Mouse (Mus musculus) lung, embryonic 15.5 days (tissue): ENCODE results near the gene Arnt2. TPM values are rescaled to one million over a fixed set of nuclear protein-coding genes. Genes with fewer than 3 reads are reported as not detected.

Source experiments
- ATAC-seq: fragments of 200-750 bp; cut with Nextera tagmentation; 2 replicates; pipeline ENCODE4 v1.8.0; 2017; ENCODE audit warnings: moderate number of reproducible peaks, borderline replicate concordance; ENCODE audit not compliant: low FRiP score, low TSS enrichment; ENCODE audit errors: extremely low read depth
- H3K27ac ChIP-seq: fragments of 300-500 bp; sonication (generic); 2 replicates; pipeline ENCODE4 v1.5.1; 2015; ENCODE audit warnings: moderate library complexity, mild to moderate bottlenecking, inconsistent platforms
- H3K27me3 ChIP-seq: fragments of 300-500 bp; sonication (generic); 2 replicates; pipeline ENCODE4 v1.6.1; 2015; ENCODE audit warnings: inconsistent platforms
- H3K36me3 ChIP-seq: fragments of 300-500 bp; sonication (generic); 2 replicates; pipeline ENCODE4 v1.6.1; 2015; ENCODE audit warnings: inconsistent platforms
- H3K4me1 ChIP-seq: fragments of 300-500 bp; sonication (generic); 2 replicates; pipeline ENCODE4 v1.6.1; 2015; ENCODE audit warnings: inconsistent platforms
- H3K4me2 ChIP-seq: fragments of 300-500 bp; sonication (generic); 2 replicates; pipeline ENCODE4 v1.6.1; 2015; ENCODE audit warnings: inconsistent platforms, mild to moderate bottlenecking, moderate library complexity
- H3K4me3 ChIP-seq: fragments of 300-500 bp; sonication (generic); 2 replicates; pipeline ENCODE4 v1.5.1; 2015; ENCODE audit warnings: mild to moderate bottlenecking, inconsistent platforms
- H3K9ac ChIP-seq: fragments of 300-500 bp; sonication (generic); 2 replicates; pipeline ENCODE4 v1.6.1; 2015; ENCODE audit warnings: inconsistent platforms
- H3K9me3 ChIP-seq: fragments of 300-500 bp; sonication (generic); 2 replicates; pipeline ENCODE4 v1.6.1; 2016; ENCODE audit warnings: inconsistent platforms
- WGBS: fragments of 180-500 bp; shearing (Covaris S2); methylation state at CpG from one replicate; pipeline ENCODE4 v1.1.7; 2015; 5-methylcytosine and 5-hydroxymethylcytosine counted together
- polyA plus RNA-seq: library from polyadenylated mRNA; unstranded; fragments of >200 nt; fragmentation: Nextera tagmentation; extraction: Ambion mirVana; gene quantifications from 2 replicates; pipeline ENCODE4 v1.2.1, GENCODE M21; 2015

Gene Arnt2
- polyA plus RNA-seq, 1 experiment from 2014 or later: 8.7 TPM

- H3K4me2 ChIP-seq: no peak overlapping the region
- H3K36me3 ChIP-seq: no peaks in the 10 kb centered on the region
- no peaks in the 10 kb centered on the region for H3K9me3 ChIP-seq
- H3K4me1 ChIP-seq: no peaks in the 10 kb centered on the region
- no peak overlapping the region for H3K27ac ChIP-seq
- H3K9ac ChIP-seq: no peak overlapping the region
- 46% methylated on average over 3 of the region's 3 CpGs for WGBS
- no peaks in the 10 kb centered on the region for H3K27me3 ChIP-seq
- ATAC-seq: no peak
- H3K4me3 ChIP-seq: no peak overlapping the region
Observed at GRCm38 (mm10) chr7:84387826-84388225, 22.1 kb downstream of the Arnt2 start.

GRCm38 (mm10) chr7:84386472-84386871, 23.5 kb downstream of the Arnt2 start:
- ATAC-seq: no peak
- Histone ChIP-seq H3K9me3 (no peaks in the 10 kb centered on the region), H3K27me3 (no peaks in the 10 kb centered on the region), H3K4me1 (no peaks in the 10 kb centered on the region), H3K4me2 (no peak overlapping the region), H3K27ac (no peak overlapping the region), H3K36me3 (no peaks in the 10 kb centered on the region), H3K4me3 (no peak overlapping the region), H3K9ac (no peak overlapping the region)
- 34% methylated on average over 1 of the region's 1 CpGs for WGBS

- Histone ChIP-seq H3K27ac (no peak overlapping the region), H3K4me1 (no peaks in the 10 kb centered on the region), H3K36me3 (no peaks in the 10 kb centered on the region), H3K27me3 (no peaks in the 10 kb centered on the region), H3K4me3 (no peak overlapping the region), H3K9me3 (no peaks in the 10 kb centered on the region), H3K9ac (no peak overlapping the region), H3K4me2 (no peak overlapping the region)
- no peak for ATAC-seq
- 90% methylated on average over 4 of the region's 4 CpGs for WGBS
Observed at GRCm38 (mm10) chr7:84384778-84385177, 25.2 kb downstream of the Arnt2 start.

GRCm38 (mm10) chr7:84384086-84384485, 25.9 kb downstream of the Arnt2 start:
- H3K36me3 ChIP-seq: no peaks in the 10 kb centered on the region
- H3K9ac ChIP-seq: no peak overlapping the region
- no peak overlapping the region for H3K4me2 ChIP-seq
- 86% methylated on average over 7 of the region's 7 CpGs for WGBS
- H3K27me3 ChIP-seq: no peaks in the 10 kb centered on the region
- H3K27ac ChIP-seq: no peak overlapping the region
- H3K9me3 ChIP-seq: no peaks in the 10 kb centered on the region
- no peaks in the 10 kb centered on the region for H3K4me1 ChIP-seq
- no peak overlapping the region for H3K4me3 ChIP-seq
- ATAC-seq: no peak

DNA sequence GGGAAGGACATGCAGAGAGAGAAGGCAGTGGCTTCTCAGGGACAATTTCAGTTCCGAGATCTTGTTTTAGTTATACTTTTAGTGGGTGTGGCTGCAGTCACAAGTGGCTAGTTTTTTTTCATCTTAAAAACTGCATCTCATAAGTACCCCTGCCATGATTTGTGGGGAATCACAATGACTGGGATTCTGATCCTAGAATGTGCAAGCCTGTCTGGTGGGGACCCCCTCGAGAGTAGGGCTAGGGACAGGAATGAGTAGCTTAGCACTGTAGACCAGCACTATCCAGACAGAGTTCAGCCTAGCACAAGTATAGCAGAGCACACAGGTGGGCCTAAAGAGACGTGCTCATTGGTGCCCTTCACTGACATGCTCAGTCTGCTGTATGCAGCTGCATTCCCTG, 27.6 kb downstream of the Arnt2 start:
- H3K27me3 ChIP-seq: no peaks in the 10 kb centered on the region
- no peaks in the 10 kb centered on the region for H3K4me1 ChIP-seq
- no peaks in the 10 kb centered on the region for H3K9me3 ChIP-seq
- H3K4me2 ChIP-seq: no peak overlapping the region
- H3K9ac ChIP-seq: no peak overlapping the region
- no peak overlapping the region for H3K27ac ChIP-seq
- no peak overlapping the region for H3K4me3 ChIP-seq
- WGBS: 76% methylated on average over 3 of the region's 3 CpGs
- no peak for ATAC-seq
- no peaks in the 10 kb centered on the region for H3K36me3 ChIP-seq

DNA sequence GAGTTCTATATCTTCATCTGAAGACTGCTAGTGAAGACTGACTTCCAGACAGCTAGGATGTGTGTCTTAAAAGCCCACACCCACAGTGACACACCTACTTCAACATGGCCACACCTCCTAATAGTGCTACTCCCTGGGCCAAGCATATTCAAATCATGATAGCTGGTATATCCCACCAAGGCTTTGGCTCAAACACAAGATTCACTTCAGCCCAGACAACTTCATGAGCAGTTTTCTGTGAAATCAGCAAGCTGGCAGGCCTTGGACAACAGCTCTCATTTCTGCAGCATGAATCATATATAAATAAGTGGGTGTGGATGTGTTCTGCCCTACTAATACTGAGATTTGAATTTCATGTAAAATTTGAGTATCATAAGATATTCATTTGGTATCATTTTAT, 29.2 kb downstream of the Arnt2 start:
- H3K4me2 ChIP-seq: no peak overlapping the region
- H3K27me3 ChIP-seq: no peaks in the 10 kb centered on the region
- H3K9ac ChIP-seq: no peak overlapping the region
- H3K4me3 ChIP-seq: no peak overlapping the region
- no peaks in the 10 kb centered on the region for H3K9me3 ChIP-seq
- H3K27ac ChIP-seq: no peak overlapping the region
- no peaks in the 10 kb centered on the region for H3K4me1 ChIP-seq
- H3K36me3 ChIP-seq: no peaks in the 10 kb centered on the region
- ATAC-seq: no peak

- no peak for ATAC-seq
Observed at GRCm38 (mm10) chr7:84377330-84377729, 32.6 kb downstream of the Arnt2 start.

DNA sequence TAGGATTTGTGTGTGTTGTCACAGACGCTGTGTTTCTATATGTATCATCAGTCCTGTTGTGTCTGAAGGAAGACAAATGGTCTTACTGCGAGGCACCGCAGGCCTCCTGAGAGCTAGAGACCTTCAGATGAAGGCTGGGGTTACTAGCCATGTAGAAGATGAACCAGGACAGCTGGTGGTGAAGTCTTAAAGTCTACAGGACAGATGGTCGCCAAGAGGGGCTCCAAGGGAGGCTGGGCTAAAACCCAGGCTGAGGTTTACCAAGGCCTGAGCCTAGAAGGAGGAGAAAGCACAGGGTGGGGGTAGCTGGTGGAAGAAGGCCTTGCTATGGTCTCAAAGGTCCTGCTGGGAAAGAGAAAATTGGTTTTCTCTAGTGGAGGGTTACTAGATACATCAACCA, 36.3 kb downstream of the Arnt2 start:
- H3K4me3 ChIP-seq: no peak overlapping the region
- H3K9me3 ChIP-seq: no peaks in the 10 kb centered on the region
- no peak for ATAC-seq
- 75% methylated on average over 4 of the region's 4 CpGs for WGBS
- no peak overlapping the region for H3K9ac ChIP-seq
- no peak overlapping the region for H3K4me2 ChIP-seq
- no peak overlapping the region for H3K27ac ChIP-seq
- H3K36me3 ChIP-seq: no peaks in the 10 kb centered on the region
- no peaks in the 10 kb centered on the region for H3K4me1 ChIP-seq
- no peaks in the 10 kb centered on the region for H3K27me3 ChIP-seq

More at GRCm38 (mm10) chr7:84377330-84377729, 32.6 kb downstream of the Arnt2 start:
- Histone ChIP-seq H3K4me2 (no peak overlapping the region), H3K4me3 (no peak overlapping the region), H3K27me3 (no peaks in the 10 kb centered on the region), H3K36me3 (no peaks in the 10 kb centered on the region), H3K9ac (no peak overlapping the region), H3K27ac (no peak overlapping the region), H3K9me3 (no peaks in the 10 kb centered on the region), H3K4me1 (no peaks in the 10 kb centered on the region)
- WGBS: 57% methylated on average over 5 of the region's 5 CpGs

DNA sequence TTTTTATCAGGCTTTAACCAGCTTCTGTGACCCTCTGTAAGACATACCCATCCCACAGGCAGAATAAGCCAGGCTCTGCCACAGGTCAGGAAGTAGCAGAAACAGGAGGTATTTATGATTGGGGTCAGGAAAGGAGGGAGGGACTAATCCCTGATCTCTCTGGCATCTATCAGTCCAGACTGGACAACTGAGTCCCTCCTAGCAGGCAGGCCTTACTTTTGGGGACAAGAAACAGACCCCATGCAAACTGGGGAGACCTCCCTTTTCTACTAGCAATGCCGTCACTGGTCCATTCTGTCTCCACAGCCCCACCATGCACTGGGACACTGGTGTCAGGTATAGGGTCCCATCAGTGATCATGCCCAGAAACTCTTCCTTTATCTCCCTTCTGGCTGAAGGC, 37.1 kb downstream of the Arnt2 start:
- H3K4me1 ChIP-seq: no peaks in the 10 kb centered on the region
- ATAC-seq: no peak
- no peaks in the 10 kb centered on the region for H3K27me3 ChIP-seq
- H3K4me3 ChIP-seq: no peak overlapping the region
- WGBS: 100% methylated on average over 1 of the region's 1 CpGs
- no peaks in the 10 kb centered on the region for H3K9me3 ChIP-seq
- H3K9ac ChIP-seq: no peak overlapping the region
- H3K27ac ChIP-seq: no peak overlapping the region
- H3K36me3 ChIP-seq: no peaks in the 10 kb centered on the region
- H3K4me2 ChIP-seq: no peak overlapping the region

- H3K4me1 ChIP-seq: no peaks in the 10 kb centered on the region
- H3K4me2 ChIP-seq: no peak overlapping the region
- ATAC-seq: no peak
- no peak overlapping the region for H3K9ac ChIP-seq
- H3K4me3 ChIP-seq: no peak overlapping the region
- no peak overlapping the region for H3K27ac ChIP-seq
- WGBS: 58% methylated on average over 7 of the region's 7 CpGs
- H3K27me3 ChIP-seq: no peaks in the 10 kb centered on the region
- H3K36me3 ChIP-seq: no peaks in the 10 kb centered on the region
- H3K9me3 ChIP-seq: no peaks in the 10 kb centered on the region
Observed at GRCm38 (mm10) chr7:84372280-84372679, 37.7 kb downstream of the Arnt2 start.

DNA sequence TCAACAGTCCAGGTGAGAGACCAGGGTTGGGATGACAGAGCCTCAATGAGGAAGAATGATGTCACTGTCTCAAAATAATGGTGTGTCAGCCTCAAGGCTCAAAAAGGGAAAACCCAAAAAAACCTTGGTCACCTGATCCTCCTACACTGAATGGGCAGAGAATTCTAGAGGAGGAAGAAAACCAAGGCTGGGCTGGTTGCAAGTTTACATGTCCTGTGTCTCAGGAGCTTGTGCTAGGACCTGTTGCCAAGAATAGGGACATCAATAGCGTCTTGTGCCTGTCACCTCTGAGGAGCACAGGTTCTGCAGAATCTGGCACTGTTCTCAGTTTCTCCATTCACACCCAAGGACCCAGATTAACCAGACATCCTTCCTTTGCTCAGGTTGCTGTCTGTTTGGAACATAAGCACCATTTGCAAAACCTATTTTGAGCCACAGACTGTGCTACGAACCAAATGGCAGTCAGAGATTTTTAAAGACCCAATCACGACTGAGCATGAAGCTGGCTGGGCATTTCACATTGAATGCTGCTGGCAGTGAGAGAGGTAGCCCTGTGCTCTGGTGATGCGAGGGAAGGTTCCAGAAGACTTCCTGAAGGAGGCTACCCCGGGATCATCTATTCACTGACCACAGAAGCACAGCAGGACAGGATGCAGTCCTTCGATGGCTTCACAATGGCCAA, 38.9 kb downstream of the Arnt2 start:
- WGBS: 80% methylated on average over 6 of the region's 6 CpGs

GRCm38 (mm10) chr7:84366251-84366650, 43.7 kb downstream of the Arnt2 start:
- H3K36me3 ChIP-seq: no peaks in the 10 kb centered on the region
- peaks cover 10% of the 10 kb centered on the region; the same call in 1 of the 2 replicates for H3K4me1 ChIP-seq
- no peak overlapping the region for H3K9ac ChIP-seq
- H3K9me3 ChIP-seq: no peaks in the 10 kb centered on the region
- no peaks in the 10 kb centered on the region for H3K27me3 ChIP-seq
- no peak overlapping the region for H3K4me2 ChIP-seq
- H3K27ac ChIP-seq: no peak overlapping the region
- H3K4me3 ChIP-seq: no peak overlapping the region
- WGBS: 49% methylated on average over 4 of the region's 4 CpGs
- ATAC-seq: no peak

More for the DNA sequence above, 38.9 kb downstream of the Arnt2 start:
- no peak overlapping the region for H3K4me3 ChIP-seq
- no peaks in the 10 kb centered on the region for H3K9me3 ChIP-seq
- H3K4me1 ChIP-seq: no peaks in the 10 kb centered on the region
- H3K9ac ChIP-seq: no peak overlapping the region
- H3K27me3 ChIP-seq: no peaks in the 10 kb centered on the region
- no peak overlapping the region for H3K27ac ChIP-seq
- H3K36me3 ChIP-seq: no peaks in the 10 kb centered on the region
- no peak overlapping the region for H3K4me2 ChIP-seq
- no peak for ATAC-seq

DNA sequence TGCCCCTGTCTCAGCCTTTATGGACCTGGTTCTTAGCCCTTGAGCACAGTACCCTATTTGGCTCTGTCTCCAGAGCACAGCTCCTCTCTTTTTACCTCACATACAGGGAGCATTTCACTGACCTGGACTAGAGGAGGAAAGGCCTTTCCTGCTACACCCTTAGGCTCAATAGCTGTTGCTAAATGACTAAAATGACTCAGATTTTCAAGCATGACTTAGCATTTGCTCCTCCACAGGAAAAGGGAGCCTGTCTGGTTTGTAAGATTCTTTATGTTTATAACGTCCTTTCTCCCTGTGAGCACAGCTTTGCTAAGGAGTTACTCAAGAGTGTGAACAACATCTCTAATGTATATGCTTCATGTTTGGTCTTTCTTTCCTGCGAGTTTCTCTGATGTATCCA, 47.3 kb downstream of the Arnt2 start:
- H3K4me1 ChIP-seq: peaks cover 10% of the 10 kb centered on the region; the same call in 1 of the 2 replicates
- no peaks in the 10 kb centered on the region for H3K9me3 ChIP-seq
- no peak overlapping the region for H3K4me3 ChIP-seq
- no peaks in the 10 kb centered on the region for H3K36me3 ChIP-seq
- no peak overlapping the region for H3K9ac ChIP-seq
- no peak for ATAC-seq
- no peaks in the 10 kb centered on the region for H3K27me3 ChIP-seq
- 24% methylated on average over 2 of the region's 2 CpGs for whole genome bisulfite sequencing
- no peak overlapping the region for H3K4me2 ChIP-seq
- no peak overlapping the region for H3K27ac ChIP-seq
